Mouse (Mus musculus): ENCODE measurements at regions not wholly inside any gene's neighbourhood (a gene's known extent, or its start where the extent isn't known, plus 50 kb on each side); places are given as distances from the start of the nearest gene placed in this dataset.

DNA sequence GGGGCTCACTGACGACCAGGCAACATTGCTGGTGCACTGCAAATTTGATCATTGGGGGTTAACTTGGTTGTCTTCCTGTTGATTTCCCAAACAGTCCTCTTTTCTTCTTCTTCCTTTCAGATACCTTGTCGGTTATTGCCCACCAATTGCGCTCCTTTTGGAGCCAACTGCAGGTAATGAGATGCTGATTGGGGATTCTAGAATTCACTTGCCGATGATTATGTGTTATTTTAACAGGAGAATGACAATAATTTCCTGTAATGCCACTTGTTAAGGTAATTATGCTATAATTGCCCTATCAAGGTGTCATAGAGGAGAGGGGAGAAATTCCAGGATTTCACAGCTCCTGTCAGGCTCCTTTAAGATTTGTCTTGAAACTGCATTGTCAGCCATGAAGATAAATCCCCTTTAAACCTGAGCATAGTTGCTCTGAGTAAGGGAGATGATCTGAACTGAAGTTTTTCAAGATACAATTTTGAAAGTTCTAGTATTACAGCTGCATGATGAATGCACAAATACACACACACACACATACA lies 533.7 kb upstream of the Pfkp start:
- TF ChIP-seq POLR2A (IDR thresholded peaks at IDR 0.05; ENCODE audit: control insufficient read depth in 1 of 2, insufficient read depth in 1 of 2, low read depth in 1 of 2, low read length in 2 of 2, poor library complexity in 1 of 2) (no peak), CTCF (IDR thresholded peaks at IDR 0.05 in 2 of 3, conservative IDR thresholded peaks at IDR 0.05 in 1 of 3; ENCODE audit: control insufficient read depth in 1 of 3, insufficient read depth in 1 of 3, low read depth in 2 of 3, low read length in 3 of 3, poor library complexity in 1 of 3, severe bottlenecking in 1 of 3) (no peak)
